Mouse (Mus musculus) hindbrain, postnatal 0 days (tissue): ENCODE data around the gene Arf5. TPM values are rescaled to one million over a fixed set of nuclear protein-coding genes. Genes with fewer than 3 reads are reported as not detected.

Experiments
- ATAC-seq: fragments of 200-750 bp; cut with Nextera tagmentation; 2 replicates; pipeline ENCODE4 v1.8.0; 2017; ENCODE audit warnings: mild to moderate bottlenecking, moderate TSS enrichment, moderate library complexity
- DNase-seq: peaks from one replicate; pipeline ENCODE4 v3.0.0-alpha.2; 2015; ENCODE audit warnings: low spot score
- H3K27ac ChIP-seq: fragments of 300-500 bp; sonication (generic); 2 replicates; pipeline ENCODE4 v1.5.1; 2014; ENCODE audit warnings: mild to moderate bottlenecking
- H3K27me3 ChIP-seq: fragments of 300-500 bp; sonication (generic); 2 replicates; pipeline ENCODE4 v1.6.1; 2014; ENCODE audit warnings: low read length, mixed read lengths; ENCODE audit not compliant: insufficient read depth
- H3K36me3 ChIP-seq: fragments of 300-500 bp; sonication (generic); 2 replicates; pipeline ENCODE4 v1.6.1; 2014; ENCODE audit warnings: low read length, mixed read lengths; ENCODE audit not compliant: insufficient read depth
- H3K4me1 ChIP-seq: fragments of 300-500 bp; sonication (generic); 2 replicates; pipeline ENCODE4 v1.6.1; 2014; ENCODE audit warnings: antibody characterized with exemption, low read length, mixed read lengths; ENCODE audit not compliant: insufficient read depth
- H3K4me2 ChIP-seq: fragments of 300-500 bp; sonication (generic); 2 replicates; pipeline ENCODE4 v1.6.1; 2014; ENCODE audit warnings: low read depth, mild to moderate bottlenecking, low read length, moderate library complexity, mixed read lengths
- H3K4me3 ChIP-seq: fragments of 300-500 bp; sonication (generic); 2 replicates; pipeline ENCODE4 v1.5.1; 2014; ENCODE audit warnings: low read length
- H3K9ac ChIP-seq: fragments of 300-500 bp; sonication (generic); replicated peaks from 2 replicates; pipeline ENCODE4 v1.6.1; 2014; ENCODE audit warnings: mild to moderate bottlenecking, low read length, moderate library complexity, mixed read lengths
- H3K9me3 ChIP-seq: fragments of 300-500 bp; sonication (generic); 2 replicates; pipeline ENCODE4 v1.6.1; 2016; ENCODE audit warnings: low read length, mixed read lengths
- CTCF ChIP-seq: IDR thresholded peaks from 2 replicates; pipeline ENCODE4 v1.5.1; 2016; ENCODE audit warnings: antibody characterized with exemption, control low read depth, low read depth
- WGBS: fragments of 180-500 bp; shearing (Covaris S2); extraction: QIAGEN DNeasy Blood & Tissue Kit; methylation state at CpG from one replicate; pipeline ENCODE4 v1.1.7; 2014; 5-methylcytosine and 5-hydroxymethylcytosine counted together
- polyA plus RNA-seq: library from polyadenylated mRNA; unstranded; fragments of >200 nt; fragmentation: Nextera tagmentation; extraction: Ambion mirVana; gene quantifications from 2 replicates; pipeline ENCODE4 v1.2.1, GENCODE M21; 2015
- total RNA-seq: library from RNA; depleted of rRNA; stranded (reverse); fragments of >200 nt; gene quantifications from 2 replicates; pipeline ENCODE4 v1.2.3, GENCODE M21; 2014

The Arf5 gene
- total and polyA plus RNA-seq, 2 experiments from 2014 or later: 402 to 482 TPM

DNA sequence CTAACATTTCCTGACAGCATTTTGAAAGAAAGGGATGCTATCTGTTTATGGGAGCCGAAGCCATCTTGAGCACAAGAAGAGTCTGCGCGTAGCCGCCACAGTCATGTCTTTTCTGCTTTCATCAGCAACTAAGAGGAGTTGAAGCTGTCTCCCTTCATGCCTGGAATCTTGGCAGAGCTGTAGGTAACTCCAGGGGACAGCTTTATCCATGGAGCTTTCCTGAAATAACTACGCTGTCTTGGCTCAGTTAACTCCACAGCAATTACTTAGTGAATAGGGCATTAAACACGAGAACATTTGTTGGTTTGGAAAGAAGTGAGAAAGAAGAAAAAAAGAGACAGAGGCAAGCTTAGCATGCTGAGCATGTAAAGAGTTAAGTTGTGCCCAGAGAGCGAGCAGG lies 24.6 kb downstream of the Arf5 start:
- H3K9me3 ChIP-seq: no peaks in the 10 kb centered on the region
- no peaks in the 10 kb centered on the region for H3K36me3 ChIP-seq
- no peaks in the 10 kb centered on the region for H3K4me1 ChIP-seq
- H3K4me2 ChIP-seq: no peak overlapping the region
- no peak overlapping the region for H3K27ac ChIP-seq
- WGBS: 56% methylated on average over 7 of the region's 7 CpGs
- H3K9ac ChIP-seq: no peak overlapping the region
- DNase-seq (peak; percentile 29), ATAC-seq (peak; percentile 74; the same call in 1 of the 2 replicates)
- TF ChIP-seq CTCF: no peak
- peaks cover 21% of the 10 kb centered on the region for H3K27me3 ChIP-seq
- no peak overlapping the region for H3K4me3 ChIP-seq

DNA sequence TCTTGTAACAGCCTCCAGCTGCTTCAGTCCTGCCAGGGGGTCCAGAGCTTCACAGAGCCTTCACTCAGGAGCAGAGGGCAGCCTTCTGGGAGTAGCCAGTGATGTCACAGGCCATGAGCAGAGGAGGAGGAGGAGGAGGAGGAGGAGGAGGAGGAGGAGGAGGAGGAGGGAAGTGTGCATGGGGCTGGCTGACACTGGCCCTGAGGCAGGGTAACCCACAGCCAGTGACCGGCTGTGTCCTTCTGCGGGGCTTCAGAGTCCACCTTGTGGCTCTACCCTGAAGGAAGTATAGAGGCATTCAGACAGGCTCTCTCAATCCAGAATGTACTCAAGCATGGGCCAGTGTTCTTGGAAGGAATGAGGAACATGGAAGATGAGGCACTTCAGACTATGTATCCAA lies 25.9 kb downstream of the Arf5 start, which contains the start of gene Pax4:
TSS of gene Pax4 (minus strand) at position 101 of the 400 bp plus-strand sequence.
- H3K9ac ChIP-seq: no peak within 1 kb of the TSS
- no peak for TF ChIP-seq CTCF
- no peaks in the 10 kb centered on the region for H3K36me3 ChIP-seq
- no peak within 1 kb of the TSS for H3K4me2 ChIP-seq
- H3K27ac ChIP-seq: no peak within 1 kb of the TSS
- H3K27me3 ChIP-seq: peaks cover 21% of the 10 kb centered on the region
- no peak within 1 kb of the TSS for H3K4me3 ChIP-seq
- ATAC-seq (no peak), DNase-seq (no peak)
- no peaks in the 10 kb centered on the region for H3K4me1 ChIP-seq
- 69% methylated on average over 2 of the region's 2 CpGs for WGBS
- no peaks in the 10 kb centered on the region for H3K9me3 ChIP-seq

DNA sequence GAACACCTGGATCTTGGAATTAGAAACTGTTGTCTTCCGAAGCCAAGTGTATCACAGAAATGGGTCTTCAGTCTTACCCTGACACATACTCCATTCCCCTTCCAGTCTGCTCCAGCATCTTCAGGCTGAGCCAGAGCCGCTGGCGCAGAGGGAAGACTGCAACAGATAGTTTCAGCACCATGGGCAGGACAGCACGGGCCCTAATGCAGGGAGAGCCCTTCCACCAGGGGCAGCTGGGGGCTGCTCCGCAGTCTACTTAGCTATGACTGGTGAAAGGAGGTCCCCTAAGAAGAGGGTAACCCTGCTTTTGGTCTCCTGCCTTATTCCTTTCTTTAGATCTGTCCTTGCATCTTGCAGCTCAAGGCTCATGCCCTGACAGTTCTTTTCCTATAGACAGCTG lies 27.1 kb downstream of the Arf5 start:
- Histone ChIP-seq H3K27ac (no peak overlapping the region), H3K4me3 (no peak overlapping the region), H3K4me1 (no peaks in the 10 kb centered on the region), H3K9me3 (no peaks in the 10 kb centered on the region), H3K36me3 (no peaks in the 10 kb centered on the region), H3K9ac (no peak overlapping the region), H3K27me3 (peaks cover 21% of the 10 kb centered on the region), H3K4me2 (no peak overlapping the region)
- no peak for TF ChIP-seq CTCF
- 17% methylated on average over 5 of the region's 5 CpGs for WGBS
- no peak for ATAC-seq
- DNase-seq: no peak

DNA sequence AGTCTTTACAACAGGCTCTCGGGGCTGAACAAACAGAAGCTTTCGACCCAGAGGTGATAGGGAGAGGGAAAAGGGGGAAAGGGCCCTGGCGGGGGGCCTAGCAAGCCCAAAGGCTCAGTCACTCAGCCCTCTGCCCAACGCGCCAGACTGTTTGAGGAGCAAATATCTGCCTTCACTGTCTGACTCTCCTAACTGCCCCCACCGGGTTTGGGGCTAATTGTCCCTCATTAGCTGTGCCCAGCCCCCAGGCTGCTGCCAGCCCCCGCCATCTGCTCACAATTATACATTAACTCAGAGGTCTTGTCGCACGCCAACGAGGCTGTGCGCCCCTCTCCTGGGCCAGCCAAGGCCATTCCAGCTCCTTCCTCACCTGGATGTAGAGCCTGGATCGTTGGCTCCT lies 27.6 kb downstream of the Arf5 start:
- Histone ChIP-seq H3K27me3 (peaks cover 21% of the 10 kb centered on the region), H3K9me3 (no peaks in the 10 kb centered on the region), H3K4me1 (no peaks in the 10 kb centered on the region), H3K9ac (no peak overlapping the region), H3K27ac (no peak overlapping the region), H3K4me3 (no peak overlapping the region), H3K4me2 (no peak overlapping the region), H3K36me3 (no peaks in the 10 kb centered on the region)
- no peak for TF ChIP-seq CTCF
- no peak for ATAC-seq
- WGBS: 3% methylated on average over 12 of the region's 12 CpGs
- DNase-seq: no peak

DNA sequence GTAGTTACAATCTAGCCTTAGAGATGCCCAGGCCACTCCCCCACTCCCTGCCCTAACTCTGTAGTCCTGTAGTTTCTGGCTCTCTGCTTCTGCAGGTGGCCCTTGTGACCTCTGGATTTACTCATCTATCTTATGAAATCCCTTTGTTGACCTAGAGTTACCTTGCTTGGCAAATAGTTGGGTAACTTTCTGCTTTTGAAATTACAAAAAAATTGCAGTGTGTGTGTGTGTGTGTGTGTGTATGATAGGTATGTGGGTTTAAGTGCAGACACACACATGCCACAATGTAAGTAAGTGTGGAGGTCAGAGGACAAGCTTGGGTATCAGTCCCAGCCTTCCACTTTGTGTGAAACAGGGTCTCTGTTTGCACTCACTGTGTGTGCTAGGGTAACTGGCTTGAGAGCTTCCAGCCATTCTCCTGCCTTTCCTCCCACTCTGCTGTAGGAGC lies 35.9 kb downstream of the Arf5 start:
- Histone ChIP-seq H3K27me3 (no peaks in the 10 kb centered on the region), H3K4me2 (no peak overlapping the region), H3K36me3 (no peaks in the 10 kb centered on the region), H3K4me3 (no peak overlapping the region), H3K9ac (no peak overlapping the region), H3K9me3 (no peaks in the 10 kb centered on the region), H3K4me1 (no peaks in the 10 kb centered on the region), H3K27ac (no peak overlapping the region)
- TF ChIP-seq CTCF: no peak
- DNase-seq (no peak), ATAC-seq (no peak)

DNA sequence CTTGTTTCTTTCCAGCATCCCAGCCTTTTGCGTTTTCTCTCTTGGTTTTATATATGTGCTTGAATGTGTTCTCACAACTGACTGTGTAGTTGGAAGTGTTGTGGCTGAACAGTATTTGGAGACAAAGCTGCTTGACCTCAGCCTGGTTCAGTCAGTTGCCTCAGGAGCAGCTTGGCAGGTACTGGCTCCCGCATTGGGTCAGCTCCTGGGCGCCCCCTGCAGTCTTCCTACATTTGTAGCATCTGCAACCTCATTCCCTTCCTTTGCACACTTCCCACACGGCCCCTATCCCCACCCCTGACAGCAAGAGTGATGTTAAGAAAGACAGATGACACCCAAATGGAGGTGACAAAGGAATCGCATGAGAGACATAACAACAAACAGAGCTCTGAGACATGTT lies 37.2 kb downstream of the Arf5 start:
- Histone ChIP-seq H3K4me2 (no peak overlapping the region), H3K27me3 (no peaks in the 10 kb centered on the region), H3K4me3 (no peak overlapping the region), H3K36me3 (no peaks in the 10 kb centered on the region), H3K27ac (no peak overlapping the region), H3K9me3 (no peaks in the 10 kb centered on the region), H3K9ac (no peak overlapping the region), H3K4me1 (no peaks in the 10 kb centered on the region)
- WGBS: 9% methylated on average over 5 of the region's 5 CpGs
- ATAC-seq: no peak
- peak; percentile 66 for TF ChIP-seq CTCF
- DNase-seq: peak; percentile 51

DNA sequence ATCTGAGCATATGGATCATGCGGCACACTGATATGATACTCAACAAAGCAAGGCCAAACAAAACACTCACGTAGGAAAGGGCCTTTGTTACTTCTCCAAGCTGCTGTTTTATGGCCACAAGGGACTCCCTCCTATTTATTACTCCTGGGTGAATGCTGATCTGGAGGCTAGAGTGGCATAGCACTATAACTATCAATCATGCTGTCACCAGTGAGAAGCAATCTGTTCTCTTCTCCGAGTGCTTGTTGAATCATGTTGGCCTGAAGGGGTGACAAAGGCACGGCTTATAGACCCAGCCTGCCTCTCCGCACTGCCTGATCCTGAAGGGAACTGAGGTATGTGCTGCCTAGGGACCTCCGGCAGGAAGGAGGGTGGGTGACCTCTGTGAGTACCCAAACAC lies 41.3 kb downstream of the Arf5 start:
- H3K9me3 ChIP-seq: no peaks in the 10 kb centered on the region
- H3K9ac ChIP-seq: no peak overlapping the region
- no peak overlapping the region for H3K4me2 ChIP-seq
- H3K27ac ChIP-seq: no peak overlapping the region
- H3K4me3 ChIP-seq: no peak overlapping the region
- no peak for TF ChIP-seq CTCF
- WGBS: 48% methylated on average over 6 of the region's 6 CpGs
- ATAC-seq (no peak), DNase-seq (no peak)
- H3K27me3 ChIP-seq: no peaks in the 10 kb centered on the region
- H3K4me1 ChIP-seq: no peaks in the 10 kb centered on the region
- no peaks in the 10 kb centered on the region for H3K36me3 ChIP-seq
